Mouse (Mus musculus) C2C12 (cell line): ENCODE data around the gene Myo19.

Experiments used
- CEBPB ChIP-seq: IDR thresholded peaks from one replicate; pipeline ENCODE4 v1.6.1; 2011; ENCODE audit warnings: low read depth, mild to moderate bottlenecking, control low read depth, moderate library complexity
- CTCF ChIP-seq: IDR thresholded peaks from one replicate; pipeline ENCODE4 v1.5.1; 2011; ENCODE audit not compliant: control insufficient read depth, insufficient read depth, insufficient read length
- MYOG ChIP-seq: IDR thresholded peaks from one replicate; pipeline ENCODE4 v1.6.1; 2011; ENCODE audit not compliant: control insufficient read depth, insufficient read length; ENCODE audit errors: extremely low read depth
- USF1 ChIP-seq: IDR thresholded peaks from one replicate; pipeline ENCODE4 v1.6.1; 2011; ENCODE audit warnings: low read depth, mild to moderate bottlenecking, control low read depth, moderate library complexity

DNA sequence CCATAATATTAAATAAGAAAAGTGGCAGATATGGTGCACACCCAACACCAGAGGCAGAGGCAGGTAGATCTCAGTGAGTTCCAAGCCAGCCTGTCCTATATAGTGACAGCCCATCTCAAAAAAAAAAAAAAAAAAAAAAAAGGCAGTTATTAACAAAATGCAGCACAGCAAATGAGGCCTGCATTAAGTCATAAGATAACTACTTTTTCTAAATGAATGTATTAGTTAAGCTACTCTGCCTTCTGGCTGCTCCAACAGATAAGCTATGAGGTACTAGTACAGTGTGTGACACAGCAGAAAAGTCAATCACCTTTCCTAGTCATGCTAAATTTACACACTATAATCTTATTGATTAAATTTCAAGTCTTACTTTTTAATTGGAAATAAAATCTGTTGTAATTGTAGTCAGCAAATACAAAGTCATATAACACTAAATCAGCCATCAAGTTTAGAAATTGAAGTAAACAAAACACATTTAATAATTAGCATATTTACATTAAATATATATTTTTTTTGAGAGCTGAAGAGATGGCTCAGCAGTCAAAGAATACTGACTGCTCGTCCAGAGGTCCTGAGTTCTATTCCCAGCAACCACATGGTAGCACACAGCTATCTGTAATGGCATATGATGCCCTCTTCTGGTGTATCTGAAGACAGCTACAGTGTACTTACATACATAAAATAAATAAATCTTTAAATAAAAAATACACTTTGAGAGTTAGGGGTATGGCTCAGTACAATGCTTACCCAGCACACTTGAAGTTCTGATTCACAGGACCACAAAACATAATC is 6.7 kb upstream of the Myo19 start:
- TF ChIP-seq CEBPB (no peak), CTCF (no peak), MYOG (no peak), USF1 (no peak)
